Mouse (Mus musculus) midbrain, embryonic 12.5 days (tissue): ENCODE results near the gene Arhgap29. TPM values are rescaled to one million over a fixed set of nuclear protein-coding genes. Genes with fewer than 3 reads are reported as not detected.

Experiments used
- ATAC-seq: fragments of 200-750 bp; cut with Nextera tagmentation; 2 replicates; pipeline ENCODE4 v1.8.0; 2017; ENCODE audit warnings: low read depth, moderate TSS enrichment, moderate library complexity; ENCODE audit not compliant: low FRiP score
- H3K27ac ChIP-seq: fragments of 300-500 bp; sonication (generic); replicated peaks from 2 replicates; pipeline ENCODE4 v1.5.1; 2016; ENCODE audit warnings: mild to moderate bottlenecking
- H3K27me3 ChIP-seq: fragments of 300-500 bp; sonication (generic); 2 replicates; pipeline ENCODE4 v1.6.1; 2016; ENCODE audit warnings: mild to moderate bottlenecking
- H3K36me3 ChIP-seq: fragments of 300-500 bp; sonication (generic); 2 replicates; pipeline ENCODE4 v1.6.1; 2016
- H3K4me1 ChIP-seq: fragments of 300-500 bp; sonication (generic); 2 replicates; pipeline ENCODE4 v1.6.1; 2016
- H3K4me2 ChIP-seq: fragments of 300-500 bp; sonication (generic); replicated peaks from 2 replicates; pipeline ENCODE4 v1.6.1; 2016; ENCODE audit warnings: mild to moderate bottlenecking, moderate library complexity
- H3K4me3 ChIP-seq: fragments of 300-500 bp; sonication (generic); 2 replicates; pipeline ENCODE4 v1.5.1; 2016; ENCODE audit warnings: mild to moderate bottlenecking
- H3K9ac ChIP-seq: fragments of 300-500 bp; sonication (generic); replicated peaks from 2 replicates; pipeline ENCODE4 v1.6.1; 2016; ENCODE audit warnings: mild to moderate bottlenecking, moderate library complexity
- H3K9me3 ChIP-seq: fragments of 300-500 bp; sonication (generic); 2 replicates; pipeline ENCODE4 v1.6.1; 2016; ENCODE audit warnings: mild to moderate bottlenecking
- WGBS: fragments of 180-500 bp; shearing (Covaris S2); methylation state at CpG from one replicate; pipeline ENCODE4 v1.1.7; 2016; 5-methylcytosine and 5-hydroxymethylcytosine counted together
- polyA plus RNA-seq: library from polyadenylated mRNA; unstranded; fragments of >200 nt; fragmentation: Nextera tagmentation; extraction: Ambion mirVana; gene quantifications from 2 replicates; pipeline ENCODE4 v1.2.1, GENCODE M21; 2016

The Arhgap29 gene
- polyA plus RNA-seq, 1 experiment from 2014 or later: 44.2 TPM

DNA sequence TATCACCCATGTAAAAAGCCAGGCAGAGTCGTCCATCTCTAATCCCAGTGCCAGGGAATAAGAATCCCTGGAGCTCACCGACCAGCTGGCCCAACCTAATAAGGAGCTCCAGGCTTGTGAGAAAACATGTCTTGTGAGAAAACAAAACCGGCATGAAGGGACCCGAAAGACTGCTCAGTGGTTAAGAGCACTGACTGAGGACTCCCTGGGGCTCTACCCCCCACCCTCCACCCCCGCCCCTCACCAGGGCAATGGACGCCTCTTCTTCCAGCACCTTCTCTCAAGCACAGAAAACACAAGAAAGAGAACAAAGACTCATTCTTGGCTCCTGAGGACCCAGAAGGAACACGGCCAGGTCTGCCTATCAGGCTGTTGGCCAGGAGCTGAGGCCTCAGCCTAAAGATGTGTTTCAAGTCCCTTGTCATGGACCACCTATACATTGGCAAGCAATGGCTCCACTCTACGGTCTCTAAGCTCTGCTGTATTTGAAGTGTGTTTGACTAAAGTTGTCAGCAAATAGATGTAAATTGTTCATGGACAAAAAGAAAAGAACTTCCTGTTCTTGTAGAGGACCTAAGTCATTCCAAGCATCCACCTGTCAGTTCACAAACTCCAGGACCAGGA lies 68.8 kb downstream of the Arhgap29 start:
- Histone ChIP-seq H3K4me2 (no peak overlapping the region), H3K27me3 (no peaks in the 10 kb centered on the region), H3K9me3 (no peaks in the 10 kb centered on the region), H3K4me3 (no peak overlapping the region), H3K4me1 (no peaks in the 10 kb centered on the region), H3K9ac (no peak overlapping the region), H3K27ac (no peak overlapping the region), H3K36me3 (no peaks in the 10 kb centered on the region)
- WGBS: 88% methylated on average over 8 of the region's 8 CpGs
- ATAC-seq: no peak

DNA sequence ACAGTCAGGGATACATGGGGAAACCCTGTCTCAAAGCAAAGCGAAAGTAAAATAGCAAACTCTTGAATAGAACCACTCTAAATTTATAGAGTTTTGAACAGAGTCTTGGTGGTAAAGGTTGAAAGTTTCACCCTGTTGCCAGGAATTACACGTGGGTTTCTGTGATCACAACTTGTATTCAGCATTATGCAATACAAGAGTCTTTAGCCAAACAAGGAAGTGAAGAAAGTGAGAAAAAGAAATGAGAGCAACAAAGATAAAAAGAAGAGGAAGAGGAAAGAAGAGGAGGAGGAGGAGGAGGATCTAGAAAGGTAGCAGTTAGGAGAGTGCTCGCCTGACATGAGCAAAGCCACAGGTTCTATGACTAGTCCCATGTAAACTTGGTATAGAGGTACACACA lies 70.0 kb downstream of the Arhgap29 start:
- Histone ChIP-seq H3K4me2 (no peak overlapping the region), H3K36me3 (no peaks in the 10 kb centered on the region), H3K27ac (no peak overlapping the region), H3K4me1 (no peaks in the 10 kb centered on the region), H3K9ac (no peak overlapping the region), H3K27me3 (no peaks in the 10 kb centered on the region), H3K9me3 (no peaks in the 10 kb centered on the region), H3K4me3 (no peak overlapping the region)
- no peak for ATAC-seq
- 83% methylated on average over 3 of the region's 3 CpGs for WGBS

DNA sequence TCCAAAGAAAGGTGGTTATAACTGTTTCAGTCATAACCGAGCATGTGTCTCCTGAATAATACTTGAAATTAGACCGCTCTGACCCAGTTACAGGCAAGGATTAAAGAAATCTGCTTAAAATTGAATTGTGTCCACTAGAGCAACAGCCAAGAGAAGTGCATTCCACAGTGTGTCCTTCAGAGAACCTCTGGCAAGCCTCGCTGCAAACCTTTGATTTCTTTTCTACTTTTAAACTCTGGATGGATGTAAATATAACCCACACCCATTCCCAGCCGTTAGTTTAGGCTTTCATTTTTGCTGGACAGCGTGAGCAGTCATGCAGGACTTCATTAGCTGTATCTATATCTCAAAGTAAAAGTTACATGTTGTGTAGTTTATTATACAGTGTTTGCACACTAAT lies 74.3 kb downstream of the Arhgap29 start:
- H3K27me3 ChIP-seq: no peaks in the 10 kb centered on the region
- no peak for ATAC-seq
- H3K4me3 ChIP-seq: no peak overlapping the region
- H3K4me1 ChIP-seq: no peaks in the 10 kb centered on the region
- H3K9ac ChIP-seq: no peak overlapping the region
- 74% methylated on average over 5 of the region's 5 CpGs for WGBS
- H3K27ac ChIP-seq: no peak overlapping the region
- no peaks in the 10 kb centered on the region for H3K36me3 ChIP-seq
- no peak overlapping the region for H3K4me2 ChIP-seq
- no peaks in the 10 kb centered on the region for H3K9me3 ChIP-seq

DNA sequence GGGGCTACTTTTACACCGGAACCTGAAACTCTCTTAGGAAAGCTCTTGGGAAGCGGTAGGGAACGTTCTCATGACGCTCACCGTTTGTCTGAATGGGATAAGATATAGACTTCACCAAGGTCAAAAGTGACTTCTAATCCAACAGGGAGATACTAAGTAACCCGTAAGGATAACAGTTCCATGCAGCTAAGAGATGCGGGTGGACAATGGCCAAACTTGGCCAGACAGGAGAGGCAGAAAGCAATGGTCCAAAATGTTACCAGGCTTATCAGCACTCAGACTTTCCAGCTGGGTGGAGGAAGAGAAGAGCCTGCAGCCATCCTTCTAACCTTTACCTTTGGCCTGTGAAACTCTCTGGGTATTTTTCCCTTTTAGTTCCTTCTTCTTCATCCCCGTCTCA lies 75.4 kb downstream of the Arhgap29 start:
- H3K9ac ChIP-seq: no peak overlapping the region
- no peak overlapping the region for H3K27ac ChIP-seq
- no peaks in the 10 kb centered on the region for H3K9me3 ChIP-seq
- H3K36me3 ChIP-seq: no peaks in the 10 kb centered on the region
- no peak for ATAC-seq
- no peak overlapping the region for H3K4me2 ChIP-seq
- WGBS: 92% methylated on average over 8 of the region's 8 CpGs
- H3K4me3 ChIP-seq: no peak overlapping the region
- H3K4me1 ChIP-seq: no peaks in the 10 kb centered on the region
- H3K27me3 ChIP-seq: no peaks in the 10 kb centered on the region

DNA sequence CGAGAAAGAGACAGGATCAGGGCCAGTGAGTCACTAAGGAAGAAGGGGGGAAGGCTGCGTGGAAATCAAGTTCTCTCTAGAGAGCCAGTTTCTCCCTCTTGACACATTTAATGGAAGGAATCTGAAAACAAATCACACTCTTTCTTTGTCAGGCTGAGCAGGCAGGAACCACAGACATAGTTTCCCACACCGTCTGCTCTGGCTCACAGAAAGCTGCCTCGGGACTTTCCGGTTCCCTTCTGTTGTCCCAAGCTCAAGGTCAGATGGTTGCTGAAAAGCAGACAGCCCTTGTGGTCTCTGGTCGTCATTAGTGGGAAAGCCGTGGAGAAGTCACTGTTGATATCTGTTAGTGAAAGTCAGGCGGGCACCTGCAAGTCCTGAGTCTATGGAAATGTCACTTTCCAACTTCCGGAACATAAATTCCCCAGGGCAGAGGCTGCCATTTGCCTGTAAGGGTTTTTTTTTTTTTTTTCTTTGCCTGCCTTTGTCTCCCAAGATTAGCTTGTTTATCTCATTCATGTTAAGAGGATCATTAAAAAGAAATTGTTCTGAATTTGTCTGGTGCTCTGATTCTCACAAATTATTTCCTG lies 81.0 kb downstream of the Arhgap29 start:
- H3K4me2 ChIP-seq: no peak overlapping the region
- no peak overlapping the region for H3K27ac ChIP-seq
- H3K9me3 ChIP-seq: no peaks in the 10 kb centered on the region
- H3K4me1 ChIP-seq: no peaks in the 10 kb centered on the region
- 79% methylated on average over 9 of the region's 9 CpGs for WGBS
- no peak for ATAC-seq
- H3K36me3 ChIP-seq: no peaks in the 10 kb centered on the region
- no peak overlapping the region for H3K9ac ChIP-seq
- peaks cover 9% of the 10 kb centered on the region; the same call in 1 of the 2 replicates for H3K27me3 ChIP-seq
- no peak overlapping the region for H3K4me3 ChIP-seq

DNA sequence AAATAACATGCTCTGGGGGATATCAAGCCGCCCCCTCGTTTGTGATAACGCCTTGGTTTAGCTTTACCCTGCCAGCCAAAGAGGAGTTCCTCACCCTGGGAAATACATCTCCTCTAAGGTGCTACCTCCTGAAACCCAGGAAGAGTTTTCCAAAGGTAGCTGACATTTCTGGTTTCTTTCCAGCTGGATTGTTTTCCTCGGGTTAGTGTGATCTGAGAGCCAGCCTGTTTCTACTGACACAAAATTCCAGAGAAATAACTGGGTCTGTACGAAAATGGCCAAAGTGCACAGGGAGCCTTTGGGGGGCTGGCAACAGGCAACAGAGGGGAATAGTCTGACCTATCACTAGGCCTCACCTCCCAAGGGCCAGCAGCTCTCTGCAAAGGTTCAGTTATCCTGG lies 81.9 kb downstream of the Arhgap29 start:
- 87% methylated on average over 5 of the region's 5 CpGs for WGBS
- Histone ChIP-seq H3K4me3 (no peak overlapping the region), H3K9me3 (no peaks in the 10 kb centered on the region), H3K4me2 (no peak overlapping the region), H3K27ac (no peak overlapping the region), H3K4me1 (no peaks in the 10 kb centered on the region), H3K36me3 (no peaks in the 10 kb centered on the region), H3K27me3 (peaks cover 11% of the 10 kb centered on the region; the same call in 1 of the 2 replicates), H3K9ac (no peak overlapping the region)
- ATAC-seq: no peak

DNA sequence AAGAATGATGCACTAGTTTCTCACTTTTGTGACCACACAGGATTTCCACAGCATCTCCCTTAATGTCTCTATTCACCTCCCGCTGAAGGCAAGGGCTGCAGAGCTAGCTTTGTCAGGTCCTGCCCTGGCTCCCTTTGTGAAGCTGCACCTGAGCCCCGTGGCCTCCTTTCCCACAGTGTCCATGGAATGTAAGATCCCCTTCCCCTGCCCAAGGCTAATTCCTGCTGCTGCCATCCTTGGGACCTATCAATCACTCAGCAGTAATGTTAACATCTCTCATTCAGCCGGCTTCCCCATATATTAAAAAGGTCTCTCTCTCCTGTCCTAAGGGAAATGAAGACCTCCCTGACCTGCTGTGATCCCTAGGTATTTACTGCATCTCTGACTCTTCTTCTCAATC lies 82.8 kb downstream of the Arhgap29 start:
- H3K4me3 ChIP-seq: no peak overlapping the region
- no peak overlapping the region for H3K9ac ChIP-seq
- no peak for ATAC-seq
- no peak overlapping the region for H3K4me2 ChIP-seq
- H3K36me3 ChIP-seq: no peaks in the 10 kb centered on the region
- no peak overlapping the region for H3K27ac ChIP-seq
- 45% methylated on average over 3 of the region's 3 CpGs for WGBS
- H3K27me3 ChIP-seq: peaks cover 17% of the 10 kb centered on the region
- H3K4me1 ChIP-seq: no peaks in the 10 kb centered on the region
- no peaks in the 10 kb centered on the region for H3K9me3 ChIP-seq

DNA sequence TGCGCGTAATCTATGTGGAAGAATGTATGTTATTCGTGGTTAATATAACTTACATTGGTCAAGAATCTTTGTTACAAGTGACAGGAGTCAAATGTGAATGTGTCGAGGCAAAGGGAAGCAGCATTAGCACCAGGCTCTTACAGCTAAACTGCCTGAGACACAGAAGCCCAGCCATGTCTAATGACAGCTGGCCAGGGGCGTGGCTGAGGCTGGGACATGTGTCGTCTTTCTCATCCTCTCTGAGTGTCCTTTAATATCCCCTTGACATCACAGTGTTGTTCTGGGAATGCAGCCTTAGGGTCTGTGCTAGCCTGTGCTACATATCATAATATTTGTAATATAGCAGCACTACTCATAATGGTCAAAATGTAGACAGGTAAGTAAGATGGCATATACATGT lies 88.2 kb downstream of the Arhgap29 start:
- Histone ChIP-seq H3K27me3 (peaks cover 61% of the 10 kb centered on the region), H3K4me3 (no peak overlapping the region), H3K9me3 (no peaks in the 10 kb centered on the region), H3K36me3 (no peaks in the 10 kb centered on the region), H3K4me1 (peaks cover 17% of the 10 kb centered on the region), H3K27ac (no peak overlapping the region), H3K9ac (no peak overlapping the region), H3K4me2 (no peak overlapping the region)
- 73% methylated on average over 6 of the region's 6 CpGs for WGBS
- ATAC-seq: no peak

DNA sequence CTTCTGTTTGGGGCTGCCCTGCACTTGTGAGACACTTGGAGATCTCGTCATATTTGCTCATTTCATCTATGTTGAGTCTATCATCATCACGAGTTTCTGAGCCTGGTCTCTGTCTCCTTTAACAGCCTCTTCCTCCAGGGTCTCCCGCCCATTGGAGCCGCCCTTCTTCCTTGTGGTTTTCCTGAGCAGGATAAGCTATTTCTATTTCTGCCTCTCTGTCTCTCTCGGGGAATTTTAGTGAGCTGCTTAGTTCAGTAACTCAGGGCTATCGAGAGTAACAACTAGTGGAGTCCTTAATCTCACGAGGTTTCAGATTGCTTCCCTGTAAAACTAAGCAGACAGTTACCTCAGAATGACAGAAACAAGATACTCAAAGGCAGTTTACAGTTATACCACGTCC lies 90.8 kb downstream of the Arhgap29 start:
- ATAC-seq: no peak
- H3K4me3 ChIP-seq: no peak overlapping the region
- H3K27ac ChIP-seq: no peak overlapping the region
- no peaks in the 10 kb centered on the region for H3K36me3 ChIP-seq
- peaks cover 40% of the 10 kb centered on the region for H3K4me1 ChIP-seq
- H3K27me3 ChIP-seq: peaks cover 83% of the 10 kb centered on the region
- H3K4me2 ChIP-seq: no peak overlapping the region
- 17% methylated on average over 8 of the region's 8 CpGs for WGBS
- H3K9ac ChIP-seq: no peak overlapping the region
- no peaks in the 10 kb centered on the region for H3K9me3 ChIP-seq

DNA sequence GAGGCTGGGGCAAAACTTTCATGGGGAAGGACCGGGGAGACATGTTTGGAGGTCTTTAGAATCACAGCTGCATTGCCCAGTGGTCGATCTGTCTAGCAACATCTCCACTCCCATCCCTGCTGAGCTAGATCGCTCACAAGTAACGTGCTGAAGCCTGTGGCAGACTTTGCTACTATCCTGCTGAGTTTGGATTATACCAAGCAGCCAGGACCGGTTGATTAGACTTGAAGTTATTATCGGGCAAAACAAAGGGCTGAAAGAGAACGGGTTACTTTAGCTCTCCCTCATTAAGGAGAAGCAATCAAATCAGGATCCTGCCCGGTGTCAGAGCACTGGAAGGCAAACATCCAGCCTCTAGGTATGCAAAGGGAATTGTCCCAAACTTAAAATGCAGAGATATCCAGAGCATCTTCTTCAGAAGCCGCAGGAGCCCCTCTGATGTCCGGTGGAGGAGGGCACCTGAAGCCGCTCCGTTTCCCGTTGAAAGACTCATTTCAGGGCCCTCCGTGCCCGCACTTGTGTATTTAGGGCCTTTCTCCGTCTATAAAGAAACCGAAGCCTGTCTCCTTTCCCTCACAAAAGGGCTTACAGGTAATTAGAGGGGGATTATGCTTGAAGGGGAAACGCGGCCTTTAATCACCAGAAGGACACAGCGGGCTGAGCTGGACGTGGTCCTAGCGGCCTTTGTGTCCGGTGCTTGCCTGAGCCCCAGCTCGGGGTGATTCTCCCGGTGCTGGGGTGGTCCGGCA lies 91.6 kb downstream of the Arhgap29 start, which contains the start of gene Abca4:
Abca4 (plus strand) TSS at position 645 of the 749 bp plus-strand sequence.
- no peaks in the 10 kb centered on the region for H3K36me3 ChIP-seq
- H3K4me2 ChIP-seq: peak within 1 kb of the TSS; percentile 44
- 2% methylated on average over 26 of the region's 26 CpGs for WGBS
- 0 out of 2 replicates have a peak within 1 kb of the TSS, but pooled peaks have one; percentile 24 for H3K9ac ChIP-seq
- H3K27ac ChIP-seq: no peak within 1 kb of the TSS; the same call in 1 of the 2 replicates
- ATAC-seq: 0 out of 2 replicates have a peak, but pooled peaks have one; percentile 4
- peaks cover 48% of the 10 kb centered on the region for H3K4me1 ChIP-seq
- H3K27me3 ChIP-seq: peaks cover 92% of the 10 kb centered on the region
- H3K9me3 ChIP-seq: no peaks in the 10 kb centered on the region
- H3K4me3 ChIP-seq: peak within 1 kb of the TSS; percentile 19

DNA sequence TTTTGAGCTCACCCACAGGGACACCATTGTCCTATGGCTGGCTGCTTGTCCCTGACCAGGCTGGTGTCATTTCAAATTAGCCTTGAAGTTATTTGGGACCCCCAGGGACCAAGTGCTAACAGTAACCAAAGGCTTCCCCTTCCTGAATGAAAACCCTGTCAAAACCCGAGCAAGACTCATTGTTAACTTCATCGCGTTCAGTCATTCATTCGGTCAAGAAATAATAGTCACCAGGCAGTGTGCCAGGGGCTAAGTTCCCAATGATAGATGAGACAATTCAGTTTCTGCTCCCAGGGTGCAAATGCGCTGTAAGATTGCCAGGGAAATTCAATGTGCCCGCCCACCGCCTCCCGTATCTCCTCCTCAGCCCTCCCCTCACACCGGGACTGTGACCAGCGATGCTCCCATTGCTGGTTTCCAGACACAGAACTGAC lies 93.9 kb downstream of the Arhgap29 start:
- H3K36me3 ChIP-seq: no peaks in the 10 kb centered on the region
- no peak overlapping the region for H3K9ac ChIP-seq
- WGBS: 8% methylated on average over 10 of the region's 10 CpGs
- peak; percentile 71 for ATAC-seq
- peaks cover 94% of the 10 kb centered on the region for H3K27me3 ChIP-seq
- H3K9me3 ChIP-seq: no peaks in the 10 kb centered on the region
- no peak overlapping the region for H3K27ac ChIP-seq
- H3K4me2 ChIP-seq: peak overlapping the region; percentile 20; the same call in 1 of the 2 replicates
- no peak overlapping the region for H3K4me3 ChIP-seq
- H3K4me1 ChIP-seq: peaks cover 48% of the 10 kb centered on the region

DNA sequence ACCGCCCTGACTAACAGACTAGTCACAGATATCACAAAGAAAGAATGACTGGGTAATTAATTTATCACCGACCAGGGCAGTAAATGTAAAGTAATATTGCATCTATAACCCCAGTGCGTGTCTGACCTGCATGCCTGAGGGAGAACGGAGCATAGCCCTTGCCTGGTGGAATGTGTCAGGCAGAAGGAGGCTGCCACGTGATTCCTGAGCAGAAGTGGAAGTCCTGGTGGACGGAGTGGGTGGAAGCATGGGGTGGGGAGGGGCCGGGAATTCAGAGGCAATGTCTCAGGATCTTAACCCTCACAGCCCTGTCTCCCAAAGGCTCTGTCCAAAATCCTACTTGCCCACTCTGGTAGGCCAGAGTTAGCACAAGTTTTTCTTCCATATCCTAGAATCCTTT lies 95.1 kb downstream of the Arhgap29 start:
- Histone ChIP-seq H3K27ac (no peak overlapping the region), H3K4me3 (no peak overlapping the region), H3K4me2 (no peak overlapping the region), H3K9ac (no peak overlapping the region), H3K4me1 (peaks cover 48% of the 10 kb centered on the region), H3K36me3 (no peaks in the 10 kb centered on the region), H3K27me3 (peaks cover 95% of the 10 kb centered on the region), H3K9me3 (no peaks in the 10 kb centered on the region)
- WGBS: 56% methylated on average over 7 of the region's 7 CpGs
- no peak for ATAC-seq
